Mouse (Mus musculus): ENCODE data around the gene Maoa. TPM values are rescaled to one million over a fixed set of nuclear protein-coding genes. Genes with fewer than 3 reads are reported as not detected.

Gene Maoa
- polyA plus RNA-seq (2014; fragmentation: Illumina TruSeq; extraction: RNeasy Lipid Tissue Mini Kit (QIAGEN cat#74804); ENCODE audit: low read depth, low replicate concordance), result 8.2 TPM

GRCm38 (mm10) chrX:16619034-16619929 lies at the start of gene Maoa:
Gene Maoa, plus strand, starts transcription at chrX:16619698.

Other genes with a start within 250 kb of the Maoa start
- 196 TPM for gene Cypt1, start 96.8 kb upstream of the Maoa start, polyA plus RNA-seq (2014; fragmentation: Illumina TruSeq; extraction: RNeasy Lipid Tissue Mini Kit (QIAGEN cat#74804); ENCODE audit: low read depth, low replicate concordance)
- 5.7 TPM for gene Maob, start 197.7 kb downstream of the Maoa start, polyA plus RNA-seq (2014; fragmentation: Illumina TruSeq; extraction: RNeasy Lipid Tissue Mini Kit (QIAGEN cat#74804); ENCODE audit: low read depth, low replicate concordance)

Data from testis, adult 10 weeks (tissue).